Mouse (Mus musculus): Measurements from ENCODE around the gene Eef1a1. TPM values are rescaled to one million over a fixed set of nuclear protein-coding genes. Genes with fewer than 3 reads are reported as not detected.

Gene Eef1a1
- polyA plus RNA-seq, 1 experiment from 2014 or later: 3,927 TPM

Small RNAs within 50 kb of the gene (microRNA-seq; reads per million reads assigned to microRNA genes)
- gene Gm26377 (ENCODE audit: borderline number of aligned reads): not detected

Other genes starting within 250 kb of the Eef1a1 start
- 0.24 TPM in 1 of 2 replicates, not detected in the other for gene Gm3776, start 232.0 kb downstream of the Eef1a1 start, polyA plus RNA-seq (2015; fragmentation: Nextera tagmentation; extraction: Ambion mirVana)
- not detected in 2 replicates for gene Gm10639, start 199.2 kb downstream of the Eef1a1 start, polyA plus RNA-seq (2015; fragmentation: Nextera tagmentation; extraction: Ambion mirVana)
- gene Omt2a, start 174.4 kb downstream of the Eef1a1 start, polyA plus RNA-seq (2015; fragmentation: Nextera tagmentation; extraction: Ambion mirVana): 0.36 TPM in 1 of 2 replicates, not detected in the other
- 0.21 and 0.68 TPM in 2 replicates for gene Omt2b, start 161.6 kb downstream of the Eef1a1 start, polyA plus RNA-seq (2015; fragmentation: Nextera tagmentation; extraction: Ambion mirVana)
- 6.3 and 6.4 TPM in 2 replicates for gene Gsta2, start 133.4 kb downstream of the Eef1a1 start, polyA plus RNA-seq (2015; fragmentation: Nextera tagmentation; extraction: Ambion mirVana)
- 0.58 and 1.0 TPM in 2 replicates for gene Dppa5a, start 121.0 kb downstream of the Eef1a1 start, polyA plus RNA-seq (2015; fragmentation: Nextera tagmentation; extraction: Ambion mirVana)
- 1.6 and 1.8 TPM in 2 replicates for gene Ooep, start 110.4 kb downstream of the Eef1a1 start, polyA plus RNA-seq (2015; fragmentation: Nextera tagmentation; extraction: Ambion mirVana)
- gene Ddx43, start 93.4 kb downstream of the Eef1a1 start, polyA plus RNA-seq (2015; fragmentation: Nextera tagmentation; extraction: Ambion mirVana): 0.23 TPM in 2 replicates
- gene Cgas, start 45.9 kb downstream of the Eef1a1 start, polyA plus RNA-seq (2015; fragmentation: Nextera tagmentation; extraction: Ambion mirVana): 2.6 and 3.0 TPM in 2 replicates
- 22.8 and 23.4 TPM in 2 replicates for gene Mto1, start 40.9 kb downstream of the Eef1a1 start, polyA plus RNA-seq (2015; fragmentation: Nextera tagmentation; extraction: Ambion mirVana)
- 0.58 and 1.1 TPM in 2 replicates for gene Gm17324, start 40.4 kb downstream of the Eef1a1 start, polyA plus RNA-seq (2015; fragmentation: Nextera tagmentation; extraction: Ambion mirVana)
- gene Slc17a5, start 98.9 kb upstream of the Eef1a1 start, polyA plus RNA-seq (2015; fragmentation: Nextera tagmentation; extraction: Ambion mirVana): 12.1 and 14.1 TPM in 2 replicates
- gene Cd109, start 126.4 kb upstream of the Eef1a1 start, polyA plus RNA-seq (2015; fragmentation: Nextera tagmentation; extraction: Ambion mirVana): 0.42 and 0.69 TPM in 2 replicates

Data from thymus, postnatal 0 days (tissue).